Mouse (Mus musculus): ENCODE measurements around the gene Ctsl. TPM values are rescaled to one million over a fixed set of nuclear protein-coding genes. Genes with fewer than 3 reads are reported as not detected.

Ctsl gene
- total and polyA plus RNA-seq, 2 experiments from 2014 or later: 103 to 203 TPM

GRCm38 (mm10) chr13:64399906-64400305 is 29.2 kb upstream of the Ctsl start:
- no peak for TF ChIP-seq CTCF (IDR thresholded peaks at IDR 0.05; ENCODE audit: low read depth)
- Histone ChIP-seq H3K4me1 (ENCODE audit: insufficient read depth, low read length) (no peaks in the 10 kb centered on the region), H3K4me3 (ENCODE audit: low read length) (no peak overlapping the region), H3K27ac (no peak overlapping the region), H3K4me2 (ENCODE audit: low read depth, low read length) (no peak overlapping the region), H3K9ac (replicated peaks; ENCODE audit: low read length) (no peak overlapping the region), H3K9me3 (ENCODE audit: low read length) (no peaks in the 10 kb centered on the region), H3K27me3 (ENCODE audit: insufficient read depth, low read length) (no peaks in the 10 kb centered on the region), H3K36me3 (ENCODE audit: insufficient read depth, low read length) (no peaks in the 10 kb centered on the region)
- DNase-seq (ENCODE audit: low spot score): no peak
- no peak for ATAC-seq
- 85% methylated on average over 3 of the region's 3 CpGs for WGBS

GRCm38 (mm10) chr13:64398065-64398464 is 27.4 kb upstream of the Ctsl start:
- Histone ChIP-seq H3K27ac (no peak overlapping the region), H3K4me1 (ENCODE audit: insufficient read depth, low read length) (no peaks in the 10 kb centered on the region), H3K9me3 (ENCODE audit: low read length) (no peaks in the 10 kb centered on the region), H3K27me3 (ENCODE audit: insufficient read depth, low read length) (no peaks in the 10 kb centered on the region), H3K9ac (replicated peaks; ENCODE audit: low read length) (no peak overlapping the region), H3K36me3 (ENCODE audit: insufficient read depth, low read length) (no peaks in the 10 kb centered on the region), H3K4me3 (ENCODE audit: low read length) (no peak overlapping the region), H3K4me2 (ENCODE audit: low read depth, low read length) (no peak overlapping the region)
- TF ChIP-seq CTCF (IDR thresholded peaks at IDR 0.05; ENCODE audit: low read depth): no peak
- ATAC-seq (no peak), DNase-seq (ENCODE audit: low spot score) (no peak)
- WGBS: 95% methylated on average over 1 of the region's 1 CpGs

GRCm38 (mm10) chr13:64396979-64397378 is 26.3 kb upstream of the Ctsl start:
- H3K27ac ChIP-seq: no peak overlapping the region
- H3K9me3 ChIP-seq (ENCODE audit: low read length): no peaks in the 10 kb centered on the region
- DNase-seq (ENCODE audit: low spot score): no peak
- H3K36me3 ChIP-seq (ENCODE audit: insufficient read depth, low read length): no peaks in the 10 kb centered on the region
- no peaks in the 10 kb centered on the region for H3K27me3 ChIP-seq (ENCODE audit: insufficient read depth, low read length)
- no peak overlapping the region for H3K4me2 ChIP-seq (ENCODE audit: low read depth, low read length)
- no peaks in the 10 kb centered on the region for H3K4me1 ChIP-seq (ENCODE audit: insufficient read depth, low read length)
- H3K9ac ChIP-seq (replicated peaks; ENCODE audit: low read length): no peak overlapping the region
- WGBS: 70% methylated on average over 8 of the region's 8 CpGs
- TF ChIP-seq CTCF (IDR thresholded peaks at IDR 0.05; ENCODE audit: low read depth): no peak
- H3K4me3 ChIP-seq (ENCODE audit: low read length): no peak overlapping the region
- ATAC-seq: no peak

GRCm38 (mm10) chr13:64388415-64388814 is 17.7 kb upstream of the Ctsl start:
- no peak overlapping the region for H3K4me2 ChIP-seq (ENCODE audit: low read depth, low read length)
- ATAC-seq (no peak), DNase-seq (ENCODE audit: low spot score) (no peak)
- H3K9ac ChIP-seq (replicated peaks; ENCODE audit: low read length): no peak overlapping the region
- TF ChIP-seq CTCF (IDR thresholded peaks at IDR 0.05; ENCODE audit: low read depth): no peak
- H3K27ac ChIP-seq: no peak overlapping the region
- H3K9me3 ChIP-seq (ENCODE audit: low read length): no peaks in the 10 kb centered on the region
- H3K4me3 ChIP-seq (ENCODE audit: low read length): no peak overlapping the region
- 76% methylated on average over 4 of the region's 4 CpGs for WGBS
- no peaks in the 10 kb centered on the region for H3K4me1 ChIP-seq (ENCODE audit: insufficient read depth, low read length)
- H3K27me3 ChIP-seq (ENCODE audit: insufficient read depth, low read length): no peaks in the 10 kb centered on the region
- no peaks in the 10 kb centered on the region for H3K36me3 ChIP-seq (ENCODE audit: insufficient read depth, low read length)

- Histone ChIP-seq H3K9me3 (ENCODE audit: low read length) (no peaks in the 10 kb centered on the region), H3K4me1 (ENCODE audit: insufficient read depth, low read length) (no peaks in the 10 kb centered on the region), H3K9ac (replicated peaks; ENCODE audit: low read length) (no peak overlapping the region), H3K27ac (no peak overlapping the region), H3K36me3 (ENCODE audit: insufficient read depth, low read length) (no peaks in the 10 kb centered on the region), H3K4me3 (ENCODE audit: low read length) (no peak overlapping the region), H3K27me3 (ENCODE audit: insufficient read depth, low read length) (no peaks in the 10 kb centered on the region), H3K4me2 (ENCODE audit: low read depth, low read length) (no peak overlapping the region)
- no peak for DNase-seq (ENCODE audit: low spot score)
- no peak for ATAC-seq
- 33% methylated on average over 2 of the region's 2 CpGs for WGBS
- TF ChIP-seq CTCF (IDR thresholded peaks at IDR 0.05; ENCODE audit: low read depth): no peak
Observed at GRCm38 (mm10) chr13:64386048-64386447, 15.4 kb upstream of the Ctsl start.

- Histone ChIP-seq H3K9ac (replicated peaks; ENCODE audit: low read length) (no peak overlapping the region), H3K4me1 (ENCODE audit: insufficient read depth, low read length) (no peaks in the 10 kb centered on the region), H3K4me2 (ENCODE audit: low read depth, low read length) (no peak overlapping the region), H3K9me3 (ENCODE audit: low read length) (no peaks in the 10 kb centered on the region), H3K4me3 (ENCODE audit: low read length) (no peak overlapping the region), H3K36me3 (ENCODE audit: insufficient read depth, low read length) (no peaks in the 10 kb centered on the region), H3K27ac (no peak overlapping the region), H3K27me3 (ENCODE audit: insufficient read depth, low read length) (no peaks in the 10 kb centered on the region)
- WGBS: 86% methylated on average over 3 of the region's 3 CpGs
- DNase-seq (ENCODE audit: low spot score): no peak
- ATAC-seq: no peak
- TF ChIP-seq CTCF (IDR thresholded peaks at IDR 0.05; ENCODE audit: low read depth): no peak
Observed at GRCm38 (mm10) chr13:64384937-64385336, 14.2 kb upstream of the Ctsl start.

- Histone ChIP-seq H3K36me3 (ENCODE audit: insufficient read depth, low read length) (no peaks in the 10 kb centered on the region), H3K27me3 (ENCODE audit: insufficient read depth, low read length) (no peaks in the 10 kb centered on the region), H3K4me2 (ENCODE audit: low read depth, low read length) (no peak overlapping the region), H3K9ac (replicated peaks; ENCODE audit: low read length) (no peak overlapping the region), H3K9me3 (ENCODE audit: low read length) (no peaks in the 10 kb centered on the region), H3K4me1 (ENCODE audit: insufficient read depth, low read length) (no peaks in the 10 kb centered on the region), H3K4me3 (ENCODE audit: low read length) (no peak overlapping the region), H3K27ac (no peak overlapping the region)
- TF ChIP-seq CTCF (IDR thresholded peaks at IDR 0.05; ENCODE audit: low read depth): no peak
- DNase-seq (ENCODE audit: low spot score) (no peak), ATAC-seq (no peak)
- 90% methylated on average over 2 of the region's 2 CpGs for WGBS
Observed at GRCm38 (mm10) chr13:64380251-64380650, 9.6 kb upstream of the Ctsl start.

Data from hindbrain, postnatal 0 days (tissue).